Mouse (Mus musculus): ENCODE measurements at regions not wholly inside any gene's neighbourhood (a gene's known extent, or its start where the extent isn't known, plus 50 kb on each side); places are given as distances from the start of the nearest gene placed in this dataset.
"Not testable (repeated sequence)": the region's sequence is repeated elsewhere in the genome, so short reads cannot be mapped to it uniquely, and the experiment has no call there.

DNA sequence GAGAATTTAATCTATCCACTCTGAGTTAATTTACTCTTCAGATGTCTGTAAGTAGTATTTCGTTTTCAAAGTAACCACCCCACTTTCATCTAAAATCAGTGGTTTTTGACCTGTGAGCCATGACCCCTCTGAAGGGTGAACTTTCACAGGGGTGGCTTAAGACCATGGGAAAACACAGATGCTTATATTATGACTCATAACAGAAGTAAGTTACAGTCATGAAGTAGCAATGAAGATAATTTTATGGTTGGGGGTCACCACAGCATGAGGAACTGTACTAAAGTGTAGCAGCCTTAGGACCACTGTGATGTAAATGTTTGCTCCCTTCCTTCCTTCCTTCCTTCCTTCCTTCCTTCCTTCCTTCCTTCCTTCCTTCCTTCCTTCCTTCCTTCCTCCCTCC, 215.2 kb downstream of the Zfp619 start:
- no peak for TF ChIP-seq CTCF (IDR thresholded peaks at IDR 0.05; ENCODE audit: borderline replicate concordance, extremely low read depth, insufficient read depth, insufficient read length)
- no peak for TF ChIP-seq POLR2A (IDR thresholded peaks at IDR 0.05; ENCODE audit: borderline replicate concordance, extremely low read depth, insufficient read depth, insufficient read length, poor library complexity, severe bottlenecking)
- DNase-seq (ENCODE audit: low read depth), result no peak

DNA sequence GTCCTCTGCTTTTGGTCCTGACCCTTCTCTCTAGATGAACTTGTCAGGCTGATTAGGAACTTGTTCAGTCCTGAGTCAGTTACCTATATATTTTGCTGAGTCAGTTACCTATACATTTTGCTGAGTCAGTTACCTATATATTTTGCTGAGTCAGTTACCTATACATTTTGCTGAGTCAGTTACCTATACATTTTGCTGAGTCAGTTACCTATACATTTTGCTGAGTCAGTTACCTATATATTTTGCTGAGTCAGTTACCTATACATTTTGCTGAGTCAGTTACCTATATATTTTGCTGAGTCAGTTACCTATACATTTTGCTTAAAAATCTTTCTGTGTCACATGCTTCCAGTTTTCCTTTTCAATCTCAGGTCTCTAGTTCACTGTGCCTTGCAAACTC, 230.8 kb downstream of the Zfp619 start:
- DNase-seq (ENCODE audit: low read depth), result not testable (repeated sequence)

DNA sequence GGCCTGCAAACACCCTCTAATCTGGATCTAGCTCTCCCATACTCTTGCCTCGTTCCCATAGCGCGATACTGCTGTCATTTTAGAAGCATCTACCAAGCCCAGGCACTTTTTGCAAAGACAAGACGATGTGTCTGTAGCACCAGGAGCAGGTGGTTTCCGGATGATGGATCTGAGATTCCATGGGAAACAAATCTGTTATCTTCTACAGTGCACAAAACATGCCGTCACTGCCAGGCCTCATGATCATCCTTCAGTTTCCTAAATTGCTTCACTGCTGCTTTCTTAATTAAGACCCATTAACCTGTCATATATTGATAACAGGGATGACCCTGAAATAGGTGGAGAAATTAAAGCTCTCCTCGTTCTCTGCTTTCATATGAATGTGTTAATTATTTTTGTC, 232.9 kb downstream of the Zfp619 start:
- DNase-seq (ENCODE audit: low read depth), result no peak
- TF ChIP-seq POLR2A (IDR thresholded peaks at IDR 0.05; ENCODE audit: borderline replicate concordance, extremely low read depth, insufficient read depth, insufficient read length, poor library complexity, severe bottlenecking) (no peak), CTCF (IDR thresholded peaks at IDR 0.05; ENCODE audit: borderline replicate concordance, extremely low read depth, insufficient read depth, insufficient read length) (no peak)

DNA sequence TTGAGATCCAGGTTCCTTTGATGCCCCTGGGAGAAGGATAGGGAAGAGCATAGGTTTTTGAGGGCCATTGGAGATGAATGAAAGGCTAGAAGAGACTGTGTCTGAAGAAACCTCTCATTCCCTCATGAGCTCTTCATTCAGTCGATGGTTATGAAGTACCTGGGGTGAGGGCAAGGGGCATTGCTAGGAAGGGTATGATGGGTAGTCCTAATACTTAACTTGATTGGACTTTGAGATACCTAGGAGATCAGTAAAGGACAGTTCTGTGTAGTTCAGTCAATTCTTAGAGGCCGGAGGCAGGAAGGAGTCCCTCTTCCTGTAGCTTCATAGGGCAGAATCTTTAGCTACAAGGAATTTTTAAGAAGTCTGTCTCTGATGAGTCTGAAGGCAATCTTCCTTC, 246.8 kb downstream of the Zfp619 start:
- no peak for DNase-seq (ENCODE audit: low read depth)
- TF ChIP-seq CTCF (IDR thresholded peaks at IDR 0.05; ENCODE audit: borderline replicate concordance, extremely low read depth, insufficient read depth, insufficient read length), result no peak
- TF ChIP-seq POLR2A (IDR thresholded peaks at IDR 0.05; ENCODE audit: borderline replicate concordance, extremely low read depth, insufficient read depth, insufficient read length, poor library complexity, severe bottlenecking), result no peak

DNA sequence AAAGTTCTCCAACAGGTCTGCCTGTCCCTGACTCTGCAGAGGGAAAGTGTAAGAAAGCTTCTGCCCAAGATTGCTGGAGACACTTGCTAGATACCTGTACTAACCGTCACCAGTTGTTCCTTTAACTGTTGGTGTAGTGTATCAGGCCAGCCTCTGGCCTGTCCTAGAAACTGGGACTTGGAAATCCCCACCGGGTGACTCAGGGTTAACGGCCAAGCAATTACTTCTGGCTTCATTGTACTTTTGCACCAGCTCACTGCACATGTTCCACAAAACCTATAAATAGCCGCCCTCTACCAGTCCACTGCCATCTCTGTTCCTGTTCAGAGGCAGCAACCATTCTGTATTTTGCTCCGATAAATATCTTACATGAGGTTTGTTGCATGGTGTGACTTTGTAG, 247.5 kb downstream of the Zfp619 start:
- TF ChIP-seq CTCF (IDR thresholded peaks at IDR 0.05; ENCODE audit: borderline replicate concordance, extremely low read depth, insufficient read depth, insufficient read length) (no peak), POLR2A (IDR thresholded peaks at IDR 0.05; ENCODE audit: borderline replicate concordance, extremely low read depth, insufficient read depth, insufficient read length, poor library complexity, severe bottlenecking) (no peak)
- DNase-seq (ENCODE audit: low read depth), result no peak

DNA sequence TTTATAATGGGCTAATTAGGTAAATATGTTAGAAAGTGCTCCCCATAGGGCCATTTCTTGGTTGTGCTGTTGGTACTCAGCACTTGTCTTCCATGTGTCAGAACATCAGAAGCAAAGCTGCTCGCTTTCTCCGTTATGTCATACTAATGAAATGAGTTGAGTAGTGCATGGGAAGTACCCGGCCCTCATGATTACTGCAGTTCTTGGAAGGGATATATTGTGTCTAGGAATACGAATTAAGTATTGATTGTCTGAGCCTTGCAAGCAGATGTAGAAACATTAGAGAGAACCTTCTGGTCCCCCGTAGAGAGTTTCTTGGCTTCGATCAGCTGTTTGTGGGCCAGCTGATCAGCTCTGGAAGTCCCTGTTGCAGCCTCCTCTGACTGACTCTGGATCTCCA, 255.7 kb downstream of the Zfp619 start:
- TF ChIP-seq CTCF (IDR thresholded peaks at IDR 0.05; ENCODE audit: borderline replicate concordance, extremely low read depth, insufficient read depth, insufficient read length) (no peak), POLR2A (IDR thresholded peaks at IDR 0.05; ENCODE audit: borderline replicate concordance, extremely low read depth, insufficient read depth, insufficient read length, poor library complexity, severe bottlenecking) (no peak)
- DNase-seq (ENCODE audit: low read depth), result no peak

DNA sequence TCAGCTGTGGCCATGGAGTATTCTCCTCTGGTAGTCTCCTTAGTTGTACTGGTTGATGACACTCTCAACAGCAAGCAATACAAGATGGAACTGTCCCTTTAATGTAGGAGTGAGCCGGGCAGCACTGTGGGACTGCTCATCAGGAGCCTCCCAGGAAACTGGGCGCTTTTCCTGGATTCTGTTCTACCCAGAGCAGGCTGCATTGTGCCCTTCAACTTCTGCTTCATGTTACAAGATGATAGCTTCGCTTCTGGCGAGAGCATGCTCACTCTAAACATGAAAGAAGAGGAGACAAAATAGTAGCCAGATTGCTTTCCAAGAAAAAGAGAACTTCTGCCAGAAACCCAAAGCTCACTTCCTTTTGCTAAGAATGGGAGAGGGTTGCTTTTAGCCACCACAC, 271.8 kb downstream of the Zfp619 start:
- TF ChIP-seq POLR2A (IDR thresholded peaks at IDR 0.05; ENCODE audit: borderline replicate concordance, extremely low read depth, insufficient read depth, insufficient read length, poor library complexity, severe bottlenecking) (no peak), CTCF (IDR thresholded peaks at IDR 0.05; ENCODE audit: borderline replicate concordance, extremely low read depth, insufficient read depth, insufficient read length) (no peak)
- peak; percentile 9 for DNase-seq (ENCODE audit: low read depth)

DNA sequence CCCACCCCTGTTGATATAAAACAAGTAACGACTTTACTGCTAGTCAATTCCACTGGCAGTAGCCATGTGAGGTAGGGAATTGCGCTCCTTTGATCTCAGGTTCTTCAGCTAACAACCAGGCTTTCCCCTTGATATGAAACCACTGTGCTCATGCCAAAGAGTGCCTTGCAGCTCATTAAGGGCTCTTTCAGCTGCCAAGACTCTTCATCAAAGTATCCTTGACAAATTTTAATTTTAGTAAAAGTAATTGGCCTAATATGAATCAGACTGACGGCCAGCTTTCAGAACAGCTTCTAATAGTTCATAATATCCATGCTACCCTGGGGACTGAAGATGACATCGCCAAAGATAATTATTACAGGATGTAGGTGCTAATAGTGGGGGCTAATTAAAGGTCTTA, 272.3 kb downstream of the Zfp619 start:
- no peak for TF ChIP-seq CTCF (IDR thresholded peaks at IDR 0.05; ENCODE audit: borderline replicate concordance, extremely low read depth, insufficient read depth, insufficient read length)
- no peak for TF ChIP-seq POLR2A (IDR thresholded peaks at IDR 0.05; ENCODE audit: borderline replicate concordance, extremely low read depth, insufficient read depth, insufficient read length, poor library complexity, severe bottlenecking)
- DNase-seq (ENCODE audit: low read depth), result peak; percentile 41

DNA sequence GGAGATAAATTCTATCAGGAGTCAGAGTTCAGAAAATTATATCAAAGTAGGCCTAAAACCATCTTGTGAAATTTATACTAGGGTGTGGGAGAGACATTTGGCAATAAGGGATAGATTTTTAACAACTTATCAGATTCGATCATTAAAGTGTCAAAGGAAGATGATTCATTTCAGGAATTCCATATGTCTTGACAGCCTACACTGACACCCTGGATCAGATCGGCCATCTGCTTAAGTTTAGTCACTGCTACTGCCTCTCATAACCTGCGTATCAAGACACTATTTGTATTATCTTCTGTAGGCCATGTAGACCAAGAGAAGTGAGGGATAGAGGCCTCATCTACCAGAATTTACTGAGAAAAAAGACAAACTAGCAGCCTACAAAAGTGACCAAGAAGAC, 277.2 kb downstream of the Zfp619 start:
- no peak for TF ChIP-seq POLR2A (IDR thresholded peaks at IDR 0.05; ENCODE audit: borderline replicate concordance, extremely low read depth, insufficient read depth, insufficient read length, poor library complexity, severe bottlenecking)
- no peak for TF ChIP-seq CTCF (IDR thresholded peaks at IDR 0.05; ENCODE audit: borderline replicate concordance, extremely low read depth, insufficient read depth, insufficient read length)
- DNase-seq (ENCODE audit: low read depth), result no peak

DNA sequence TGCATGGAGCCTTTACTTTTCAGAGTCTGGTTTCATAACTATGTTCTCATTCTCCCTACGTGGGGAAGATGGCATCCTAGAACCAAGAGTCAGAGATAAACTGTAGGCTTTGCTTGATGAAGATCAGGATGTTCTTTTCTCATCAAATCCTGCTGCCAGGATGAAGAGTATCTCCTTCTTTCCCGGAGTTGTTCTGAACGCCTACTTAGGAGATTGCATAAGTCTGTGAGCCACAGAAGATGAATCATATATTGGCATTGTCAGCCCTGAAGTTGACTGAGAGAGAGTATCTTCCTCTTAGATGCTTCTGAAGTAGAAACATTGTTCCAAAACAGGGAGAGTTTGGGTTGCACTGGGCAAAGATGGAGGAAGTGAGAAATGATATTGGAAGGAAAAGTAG, 286.7 kb downstream of the Zfp619 start:
- TF ChIP-seq CTCF (IDR thresholded peaks at IDR 0.05; ENCODE audit: borderline replicate concordance, extremely low read depth, insufficient read depth, insufficient read length) (no peak), POLR2A (IDR thresholded peaks at IDR 0.05; ENCODE audit: borderline replicate concordance, extremely low read depth, insufficient read depth, insufficient read length, poor library complexity, severe bottlenecking) (no peak)
- no peak for DNase-seq (ENCODE audit: low read depth)

DNA sequence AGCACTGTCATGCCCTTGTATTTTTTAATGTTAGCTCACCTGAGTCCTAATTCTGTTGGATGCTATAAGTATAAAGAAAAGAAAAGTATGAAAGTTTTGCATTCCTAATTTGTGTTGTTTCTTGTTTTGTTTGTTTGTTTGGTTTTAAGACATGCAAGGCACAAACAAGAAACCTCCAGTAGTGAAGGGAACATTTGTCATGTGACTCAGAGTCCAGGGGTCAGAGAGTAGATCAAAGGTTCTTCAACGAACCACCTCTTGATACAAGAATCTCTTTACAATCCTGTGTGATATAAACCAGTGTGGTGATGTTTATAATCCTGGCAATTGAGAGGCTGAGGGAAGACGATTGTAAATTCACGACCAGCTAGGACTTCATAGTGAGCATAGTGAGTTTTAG, 300.5 kb downstream of the Zfp619 start:
- no peak for TF ChIP-seq POLR2A (IDR thresholded peaks at IDR 0.05; ENCODE audit: borderline replicate concordance, extremely low read depth, insufficient read depth, insufficient read length, poor library complexity, severe bottlenecking)
- TF ChIP-seq CTCF (IDR thresholded peaks at IDR 0.05; ENCODE audit: borderline replicate concordance, extremely low read depth, insufficient read depth, insufficient read length), result no peak
- DNase-seq (ENCODE audit: low read depth), result no peak

DNA sequence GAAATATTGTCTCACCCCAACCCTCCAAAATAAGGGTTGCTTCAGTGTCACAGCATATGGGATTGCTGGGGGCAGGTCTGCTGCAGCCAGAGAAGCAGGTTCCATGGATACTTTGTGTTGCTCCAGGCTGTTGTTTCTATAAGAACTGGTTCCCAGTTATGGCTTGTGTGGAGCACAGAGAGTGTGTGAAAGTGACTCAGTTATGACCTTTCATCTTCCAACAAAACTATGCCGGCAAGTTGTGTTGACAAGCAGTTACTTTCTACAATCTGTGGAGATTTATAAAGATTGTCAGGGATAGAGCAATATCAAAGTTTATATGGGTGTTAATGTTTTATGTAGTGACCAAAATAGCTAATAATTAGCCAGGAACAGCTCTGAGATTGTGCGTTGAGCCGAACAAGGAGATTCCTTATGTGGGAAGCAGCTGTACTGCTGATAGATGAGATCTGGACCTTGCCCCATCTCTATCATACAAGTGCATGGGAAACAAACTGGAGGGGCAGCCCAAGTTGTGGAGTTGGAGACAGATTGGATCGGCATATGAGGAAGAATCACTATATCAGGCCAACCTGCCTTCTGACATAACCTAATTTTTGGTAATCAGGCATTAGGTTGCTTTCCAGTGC, 305.1 kb downstream of the Zfp619 start:
- TF ChIP-seq POLR2A (IDR thresholded peaks at IDR 0.05; ENCODE audit: borderline replicate concordance, extremely low read depth, insufficient read depth, insufficient read length, poor library complexity, severe bottlenecking), result no peak
- no peak for TF ChIP-seq CTCF (IDR thresholded peaks at IDR 0.05; ENCODE audit: borderline replicate concordance, extremely low read depth, insufficient read depth, insufficient read length)
- no peak for DNase-seq (ENCODE audit: low read depth)

DNA sequence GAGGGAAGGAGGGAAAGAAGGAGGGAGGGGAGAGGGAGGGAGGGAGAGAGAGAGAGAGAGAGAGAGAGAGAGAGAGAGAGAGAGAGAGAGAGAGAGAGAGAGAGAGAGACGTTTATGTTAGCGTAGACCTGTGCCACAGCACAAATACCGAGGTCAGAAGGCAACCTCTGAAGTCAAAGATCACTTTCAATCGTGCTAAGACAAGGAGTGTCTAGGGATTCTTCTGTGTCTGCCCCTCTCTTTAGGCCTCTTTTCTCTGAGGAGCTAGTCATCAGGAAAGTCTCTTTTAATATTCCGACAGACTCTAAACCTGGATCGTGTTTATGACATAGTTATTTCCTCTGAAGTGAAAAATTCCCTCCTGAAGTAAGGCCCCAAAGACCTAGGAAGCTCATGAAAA, 310.8 kb downstream of the Zfp619 start:
- TF ChIP-seq POLR2A (IDR thresholded peaks at IDR 0.05; ENCODE audit: borderline replicate concordance, extremely low read depth, insufficient read depth, insufficient read length, poor library complexity, severe bottlenecking) (no peak), CTCF (IDR thresholded peaks at IDR 0.05; ENCODE audit: borderline replicate concordance, extremely low read depth, insufficient read depth, insufficient read length) (no peak)
- no peak for DNase-seq (ENCODE audit: low read depth)
